23 mouse cellular contexts compared by ENCODE assay signal in genomic region chr5:73182701-73183447, GRCm38 (mm10).
DNase-seq lines count a peak whose midpoint lies in the region; ATAC-seq lines count a peak whose summit lies in the region.
"Had no signal": no experiment of that assay in that cellular context is flagged by ENCODE, and none has a peak within 500 bp of the region (broad histone marks: within the 10 kb centered on the region; RNA-seq: fewer than 3 reads in every experiment).

No protein-coding gene starts in this region.

- 91% methylated on average over 12 of the region's 12 CpGs for WGBS in limb, embryonic 12.5 days
- WGBS in limb, embryonic 10.5 days: 96% methylated on average over 12 of the region's 12 CpGs

- DNase-seq in limb, embryonic 10.5 days (ENCODE audit: low spot score): no peak
- peak; percentile 61 for DNase-seq in 416B (ENCODE audit: low read depth)
- DNase-seq in cerebellum, adult 9-11 months: no peak
- DNase-seq in right cerebral cortex, postnatal 10 days (ENCODE audit: low spot score in 2 of 2): no peak
- DNase-seq in cerebellum, adult 18-20 months: no peak
- DNase-seq: adrenal gland, postnatal 14 days; cerebellum, adult 11 months; gastrocnemius, postnatal 14 days; heart, adult 2 months; heart, postnatal 4 days; kidney, adult 9 months; right cerebral cortex, adult 18-20 months; spleen, adult 18-20 months; thymus, postnatal 14 days had no signal

- H3K27me3 ChIP-seq in limb, embryonic 12.5 days: no peaks in the 10 kb centered on the region
- no peaks in the 10 kb centered on the region for H3K27me3 ChIP-seq in limb, embryonic 10.5 days (ENCODE audit: low read depth, poor library complexity, severe bottlenecking)
- H3K27me3 ChIP-seq: forebrain, embryonic 12.5 days; hindbrain, embryonic 15.5 days; limb, embryonic 13.5 days; neural tube, embryonic 12.5 days had no signal

- no peak for ATAC-seq in limb, embryonic 12.5 days (ENCODE audit: insufficient number of reproducible peaks, insufficient read depth, low FRiP score, low TSS enrichment, low read depth)
- peak; percentile 59 for ATAC-seq in activated CD4-positive, CD25-positive, alpha-beta regulatory T cell, adult 4 months
- 0 out of 2 replicates have a peak, but pooled peaks have one; percentile 15 for ATAC-seq in megakaryocyte progenitor cell, adult 5-6 weeks (replicated peaks; ENCODE audit: poor library complexity)

- H3K36me3 ChIP-seq in limb, embryonic 12.5 days: no peaks in the 10 kb centered on the region
- 0 out of 2 replicates have a peak, but pooled peaks cover 6% of the 10 kb centered on the region for H3K36me3 ChIP-seq in limb, embryonic 10.5 days
- H3K36me3 ChIP-seq: forebrain, embryonic 12.5 days; hindbrain, embryonic 15.5 days; neural tube, embryonic 12.5 days had no signal

- H3K4me2 ChIP-seq in limb, embryonic 12.5 days: no peak overlapping the region
- H3K4me2 ChIP-seq: forebrain, embryonic 12.5 days; hindbrain, embryonic 15.5 days; limb, embryonic 13.5 days; neural tube, embryonic 12.5 days had no signal

- 0 out of 2 replicates have a peak overlapping the region, but pooled peaks have one; percentile 17 for H3K27ac ChIP-seq in limb, embryonic 12.5 days
- H3K27ac ChIP-seq in limb, embryonic 10.5 days: no peak overlapping the region
- H3K27ac ChIP-seq: embryonic facial prominence, embryonic 10.5 days; forebrain, embryonic 12.5 days; heart, adult 2 months; hindbrain, embryonic 15.5 days; limb, embryonic 13.5 days; neural tube, embryonic 12.5 days had no signal

- H3K9ac ChIP-seq in limb, embryonic 12.5 days (replicated peaks): no peak overlapping the region
- H3K9ac ChIP-seq: forebrain, embryonic 12.5 days; hindbrain, embryonic 15.5 days; limb, embryonic 13.5 days; neural tube, embryonic 12.5 days had no signal

- H3K4me1 ChIP-seq in limb, embryonic 12.5 days (replicated peaks): peaks cover 3% of the 10 kb centered on the region
- no peaks in the 10 kb centered on the region; the same call in 1 of the 2 replicates for H3K4me1 ChIP-seq in limb, embryonic 10.5 days
- H3K4me1 ChIP-seq: forebrain, embryonic 12.5 days; hindbrain, embryonic 15.5 days had no signal

- no peak overlapping the region for H3K4me3 ChIP-seq in limb, embryonic 12.5 days (replicated peaks)
- no peak overlapping the region for H3K4me3 ChIP-seq in limb, embryonic 10.5 days
- H3K4me3 ChIP-seq: embryonic facial prominence, embryonic 10.5 days; forebrain, embryonic 12.5 days; heart, adult 2 months; hindbrain, embryonic 15.5 days; limb, embryonic 13.5 days; neural tube, embryonic 12.5 days had no signal

- H3K9me3 ChIP-seq in limb, embryonic 12.5 days: no peaks in the 10 kb centered on the region
- H3K9me3 ChIP-seq in limb, embryonic 10.5 days (replicated peaks): no peaks in the 10 kb centered on the region
- H3K9me3 ChIP-seq: embryonic facial prominence, embryonic 10.5 days; forebrain, embryonic 12.5 days; G1E; hindbrain, embryonic 15.5 days; limb, embryonic 13.5 days; neural tube, embryonic 12.5 days had no signal
